Mouse (Mus musculus) liver, embryonic 11.5 days (tissue): Measurements from ENCODE around the gene Atp2a2. TPM values are rescaled to one million over a fixed set of nuclear protein-coding genes. Genes with fewer than 3 reads are reported as not detected.
"Not testable (repeated sequence)": the region's sequence is repeated elsewhere in the genome, so short reads cannot be mapped to it uniquely, and the experiment has no call there.

Source experiments
- ATAC-seq: fragments of 200-750 bp; cut with Nextera tagmentation; replicated peaks from 2 replicates; pipeline ENCODE4 v1.8.0; 2017; ENCODE audit warnings: moderate number of reproducible peaks, mild to moderate bottlenecking, moderate TSS enrichment, moderate library complexity; ENCODE audit not compliant: low FRiP score
- DNase-seq: peaks from one replicate; pipeline ENCODE4 v3.0.0-alpha.2; 2017; ENCODE audit warnings: low spot score
- H3K27ac ChIP-seq: fragments of 300-500 bp; sonication (generic); 2 replicates; pipeline ENCODE4 v1.5.1; 2014; ENCODE audit warnings: mild to moderate bottlenecking, low read depth, low read length, control low read depth
- H3K27me3 ChIP-seq: fragments of 300-500 bp; sonication (generic); replicated peaks from 2 replicates; pipeline ENCODE4 v1.6.1; 2014; ENCODE audit warnings: low read length, mixed read lengths; ENCODE audit not compliant: control insufficient read depth, insufficient read depth
- H3K36me3 ChIP-seq: fragments of 300-500 bp; sonication (generic); 2 replicates; pipeline ENCODE4 v1.6.1; 2014; ENCODE audit warnings: mild to moderate bottlenecking, low read length, moderate library complexity, mixed read lengths; ENCODE audit not compliant: control insufficient read depth, insufficient read depth
- H3K4me1 ChIP-seq: fragments of 300-500 bp; sonication (generic); replicated peaks from 2 replicates; pipeline ENCODE4 v1.6.1; 2014; ENCODE audit warnings: low read length, mixed read lengths; ENCODE audit not compliant: control insufficient read depth, insufficient read depth
- H3K4me2 ChIP-seq: fragments of 300-500 bp; sonication (generic); 2 replicates; pipeline ENCODE4 v1.6.1; 2014; ENCODE audit warnings: mild to moderate bottlenecking, control low read depth, moderate library complexity
- H3K4me3 ChIP-seq: fragments of 300-500 bp; sonication (generic); 2 replicates; pipeline ENCODE4 v1.5.1; 2014; ENCODE audit warnings: low read depth, low read length, control low read depth
- H3K9ac ChIP-seq: fragments of 300-500 bp; sonication (generic); 2 replicates; pipeline ENCODE4 v1.6.1; 2014; ENCODE audit warnings: low read depth, low read length, control low read depth
- H3K9me3 ChIP-seq: fragments of 300-500 bp; sonication (generic); 2 replicates; pipeline ENCODE4 v1.6.1; 2016; ENCODE audit warnings: low read length, inconsistent platforms, mixed read lengths; ENCODE audit not compliant: control insufficient read depth
- WGBS: fragments of 180-500 bp; shearing (Covaris S2); extraction: QIAGEN DNeasy Blood & Tissue Kit; methylation state at CpG from one replicate; pipeline ENCODE4 v1.1.7; 2014; 5-methylcytosine and 5-hydroxymethylcytosine counted together
- polyA plus RNA-seq: library from polyadenylated mRNA; unstranded; fragments of >200 nt; fragmentation: Nextera tagmentation; extraction: Ambion mirVana; gene quantifications from 2 replicates; pipeline ENCODE4 v1.2.1, GENCODE M21; 2014

The Atp2a2 gene
- polyA plus RNA-seq, 1 experiment from 2014 or later = 46.8 TPM

DNA sequence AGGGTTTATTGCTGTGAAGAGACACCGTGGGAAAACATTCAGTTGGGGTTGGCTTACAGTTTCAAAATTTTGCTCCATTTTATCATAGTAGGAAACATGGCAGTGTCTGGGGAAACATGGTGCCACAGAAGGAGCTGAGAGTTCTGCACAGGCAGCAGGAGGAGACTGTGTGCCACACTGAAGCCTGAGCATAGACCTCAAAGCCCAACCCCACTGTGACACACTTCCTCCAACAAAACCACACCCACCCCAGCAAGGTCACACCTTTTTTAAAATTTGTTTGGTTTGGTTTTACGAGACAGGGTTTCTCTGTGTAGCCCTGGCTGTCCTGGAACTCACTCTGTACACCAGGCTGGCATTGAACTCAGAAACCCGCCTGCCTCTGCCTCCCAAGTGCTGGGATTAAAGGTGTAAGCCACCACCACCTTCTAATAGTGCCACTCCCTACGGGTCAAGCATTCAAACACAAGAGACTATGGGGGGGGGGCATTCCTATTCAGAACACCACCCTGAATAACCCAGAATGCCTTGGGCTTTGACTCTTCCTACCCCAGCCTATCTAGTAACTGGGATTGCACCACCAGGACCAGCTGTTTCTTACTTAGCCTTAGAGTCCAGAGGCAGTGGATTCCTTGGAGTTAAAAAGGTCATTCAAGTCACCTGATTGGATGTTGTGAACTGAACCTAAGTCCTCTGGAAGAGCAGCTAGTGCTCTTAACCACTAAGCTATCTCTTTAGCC lies 71.8 kb downstream of the Atp2a2 start:
- Histone ChIP-seq H3K36me3 (peaks cover 39% of the 10 kb centered on the region), H3K4me1 (no peaks in the 10 kb centered on the region), H3K9me3 (no peaks in the 10 kb centered on the region), H3K9ac (no peak overlapping the region), H3K27ac (no peak overlapping the region), H3K4me2 (no peak overlapping the region), H3K4me3 (no peak overlapping the region), H3K27me3 (no peaks in the 10 kb centered on the region)
- no peak for DNase-seq
- 82% methylated on average over 4 of the region's 4 CpGs for WGBS
- ATAC-seq = no peak

DNA sequence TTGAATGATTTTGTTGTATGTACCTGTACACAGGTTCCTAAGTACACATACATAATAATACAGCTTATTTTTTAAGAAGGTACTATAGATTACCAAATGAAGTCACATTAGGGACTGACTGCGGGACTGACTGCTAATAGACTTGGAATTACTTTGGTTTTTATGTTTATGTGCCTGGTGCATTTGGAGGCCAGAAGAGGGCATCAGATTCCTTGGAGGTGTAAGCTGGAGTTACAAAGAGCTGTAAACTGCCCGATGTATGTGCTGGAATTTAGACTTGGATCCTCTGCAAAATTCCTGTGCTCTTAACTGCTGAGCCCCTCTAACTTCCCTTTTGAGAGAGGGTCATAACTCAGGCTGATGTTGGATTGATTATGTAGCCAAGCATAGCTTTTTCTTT lies 76.5 kb downstream of the Atp2a2 start:
- Histone ChIP-seq H3K4me1 (peaks cover 11% of the 10 kb centered on the region; the same call in 1 of the 2 replicates), H3K9me3 (no peaks in the 10 kb centered on the region), H3K36me3 (peaks cover 12% of the 10 kb centered on the region), H3K27ac (no peak overlapping the region), H3K27me3 (no peaks in the 10 kb centered on the region), H3K9ac (no peak overlapping the region), H3K4me2 (no peak overlapping the region), H3K4me3 (no peak overlapping the region)
- WGBS = 90% methylated on average over 2 of the region's 2 CpGs
- ATAC-seq = no peak
- DNase-seq = no peak

DNA sequence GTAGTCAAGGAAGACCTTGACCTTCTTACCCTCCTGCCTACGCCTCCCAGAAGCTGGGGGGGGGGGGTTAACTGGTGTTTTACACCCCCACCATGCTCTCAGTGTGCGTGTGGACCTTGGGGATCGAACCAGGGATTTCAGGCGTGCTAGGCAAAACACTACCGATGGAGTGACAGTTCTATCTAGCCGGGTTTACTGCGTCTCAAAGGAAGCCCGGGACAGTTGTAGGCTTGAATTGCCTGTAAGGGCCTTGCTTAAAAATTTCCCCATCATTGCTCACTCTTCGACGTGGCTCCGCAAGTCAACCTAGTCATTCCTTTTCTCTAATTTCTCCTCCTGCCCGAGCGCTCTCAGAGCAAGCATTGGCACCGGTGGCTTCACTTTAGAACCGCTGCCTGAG lies 78.9 kb downstream of the Atp2a2 start:
- H3K9ac ChIP-seq = peak overlapping the region; percentile 94
- peaks cover 2% of the 10 kb centered on the region; the same call in 1 of the 2 replicates for H3K36me3 ChIP-seq
- H3K4me3 ChIP-seq = peak overlapping the region; percentile 99
- no peak for DNase-seq
- peak overlapping the region; percentile 93 for H3K4me2 ChIP-seq
- 21% methylated on average over 15 of the region's 15 CpGs for whole genome bisulfite sequencing
- peak overlapping the region; percentile 54; the same call in 1 of the 2 replicates for H3K27ac ChIP-seq
- ATAC-seq = 0 out of 2 replicates have a peak, but pooled peaks have one; percentile 10
- H3K9me3 ChIP-seq = no peaks in the 10 kb centered on the region
- H3K27me3 ChIP-seq = no peaks in the 10 kb centered on the region
- peaks cover 11% of the 10 kb centered on the region; the same call in 1 of the 2 replicates for H3K4me1 ChIP-seq

DNA sequence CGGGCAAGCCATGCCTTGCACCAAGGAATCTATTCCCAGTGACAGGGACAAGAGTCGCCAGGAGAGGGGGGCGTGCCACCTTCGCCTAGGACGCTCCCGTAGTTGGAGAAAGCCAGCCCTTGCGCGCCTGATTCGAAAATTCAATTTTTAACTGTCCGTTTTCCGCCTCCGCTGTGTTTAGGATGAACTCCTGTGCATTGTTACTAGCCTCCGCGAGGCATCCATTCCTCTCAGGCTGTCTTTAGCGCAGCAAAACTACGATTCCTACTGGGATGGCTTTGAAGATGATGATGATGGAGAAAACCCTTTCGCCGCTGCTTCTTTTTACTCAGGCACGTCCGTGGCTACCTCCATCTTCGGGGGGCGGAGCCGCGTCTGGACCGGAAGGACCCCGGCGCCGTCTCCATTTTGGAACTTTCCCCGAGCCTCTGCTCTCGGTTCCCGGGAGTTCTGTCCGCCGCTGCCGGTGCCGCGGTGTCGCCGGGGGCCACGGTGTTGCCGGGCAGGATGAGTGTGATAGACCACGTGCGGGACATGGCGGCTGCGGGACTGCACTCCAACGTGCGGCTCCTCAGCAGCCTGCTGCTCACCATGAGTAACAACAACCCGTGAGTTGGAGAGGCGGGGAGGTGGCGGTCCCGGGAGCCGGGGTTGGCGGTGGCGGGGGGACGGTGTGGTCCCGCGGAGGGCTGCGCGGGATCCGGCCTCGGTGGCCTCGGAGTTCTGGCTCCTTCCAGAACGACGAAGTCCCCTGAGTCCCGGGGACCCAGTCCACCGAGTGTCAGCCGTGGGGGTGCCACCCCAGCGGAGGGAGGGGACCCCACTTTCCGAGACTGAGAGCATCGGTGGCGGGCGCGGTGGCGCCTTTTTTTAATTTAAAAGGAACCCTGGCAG lies 79.7 kb downstream of the Atp2a2 start:
- Histone ChIP-seq H3K4me2 (peak overlapping the region; percentile 93), H3K27me3 (no peaks in the 10 kb centered on the region), H3K4me1 (peaks cover 11% of the 10 kb centered on the region; the same call in 1 of the 2 replicates), H3K27ac (peak overlapping the region; percentile 54), H3K4me3 (peak overlapping the region; percentile 99), H3K9me3 (no peaks in the 10 kb centered on the region), H3K36me3 (no peaks in the 10 kb centered on the region), H3K9ac (peak overlapping the region; percentile 94)
- under 1% methylated on average over 73 of the region's 73 CpGs for WGBS
- peak; percentile 83 for ATAC-seq
- peak; percentile 90 for DNase-seq

DNA sequence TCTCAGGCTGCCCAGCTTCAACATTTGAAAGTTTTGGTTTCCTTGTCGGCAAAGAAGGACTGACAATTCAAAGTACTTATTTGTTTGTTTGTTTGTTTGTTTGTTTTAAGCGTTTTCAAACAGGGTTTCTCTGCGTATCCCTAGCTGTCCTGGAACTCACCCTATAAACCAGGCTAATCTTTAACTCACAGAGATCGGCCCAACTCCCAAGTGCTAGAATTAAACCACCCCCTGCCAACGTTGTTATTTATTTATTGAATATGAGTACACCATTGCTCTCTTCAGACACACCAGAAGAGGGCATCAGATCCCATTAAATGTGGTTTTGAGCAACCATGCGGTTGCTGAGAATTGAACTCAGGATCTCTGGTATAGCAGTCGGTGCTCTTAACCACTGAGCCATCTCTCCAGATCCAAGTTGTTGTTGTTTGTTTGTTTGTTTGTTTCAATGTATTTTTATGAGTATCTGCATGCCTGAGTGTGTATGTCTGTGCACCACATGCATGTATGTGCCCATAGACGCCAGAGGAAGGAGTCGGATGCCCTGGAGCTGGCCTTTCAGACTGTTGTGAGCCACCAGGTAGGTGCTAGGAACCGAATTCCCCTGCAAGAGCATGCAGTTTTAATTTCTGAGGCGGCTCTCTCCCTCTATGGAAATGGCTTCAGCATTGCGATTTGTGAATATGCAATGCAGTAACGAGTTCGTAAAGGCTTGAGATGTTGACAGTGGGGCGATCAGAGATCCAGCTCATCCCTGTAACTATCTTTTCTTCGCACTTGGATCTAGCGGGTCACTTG lies 80.6 kb downstream of the Atp2a2 start, which contains the start of gene Anapc7:
TSS of gene Anapc7 (plus strand) at position 423 of the 798 bp plus-strand sequence.
- peak; percentile 11; the same call in 1 of the 2 replicates for ATAC-seq
- H3K9me3 ChIP-seq = no peaks in the 10 kb centered on the region
- H3K27me3 ChIP-seq = no peaks in the 10 kb centered on the region
- no peaks in the 10 kb centered on the region for H3K36me3 ChIP-seq
- no peak for DNase-seq
- H3K4me2 ChIP-seq = peak within 1 kb of the TSS; percentile 93
- 15% methylated on average over 17 of the region's 17 CpGs for WGBS
- H3K27ac ChIP-seq = peak within 1 kb of the TSS; percentile 54
- H3K4me1 ChIP-seq = peaks cover 11% of the 10 kb centered on the region; the same call in 1 of the 2 replicates
- peak within 1 kb of the TSS; percentile 99 for H3K4me3 ChIP-seq
- peak within 1 kb of the TSS; percentile 94 for H3K9ac ChIP-seq

DNA sequence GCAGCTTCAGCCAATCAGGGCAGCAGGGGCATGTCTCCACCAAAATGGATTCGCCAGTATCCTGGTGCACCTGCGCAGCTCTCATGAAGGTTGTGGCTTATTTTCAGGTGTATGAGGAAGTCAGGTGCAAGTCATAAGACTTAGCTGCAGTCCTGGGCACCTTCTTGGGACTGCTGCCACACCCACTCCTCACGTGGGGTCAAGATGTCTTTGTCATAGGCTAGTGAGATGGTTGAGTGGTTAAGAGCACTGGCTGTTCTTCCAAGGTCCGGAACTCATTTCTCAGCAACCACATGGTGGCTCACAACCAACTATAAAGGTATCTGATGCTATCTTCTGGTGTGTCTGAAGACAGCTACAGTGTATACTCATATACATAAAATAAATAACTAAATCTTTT lies 81.3 kb downstream of the Atp2a2 start:
- H3K4me1 ChIP-seq = peaks cover 11% of the 10 kb centered on the region; the same call in 1 of the 2 replicates
- H3K36me3 ChIP-seq, H3K9me3 ChIP-seq, ATAC-seq, DNase-seq, H3K4me3 ChIP-seq, H3K9ac ChIP-seq, H3K27me3 ChIP-seq, H3K27ac ChIP-seq: not testable (repeated sequence)
- peak overlapping the region; percentile 93; the same call in 1 of the 2 replicates for H3K4me2 ChIP-seq
- WGBS = 56% methylated on average over 4 of the region's 4 CpGs

DNA sequence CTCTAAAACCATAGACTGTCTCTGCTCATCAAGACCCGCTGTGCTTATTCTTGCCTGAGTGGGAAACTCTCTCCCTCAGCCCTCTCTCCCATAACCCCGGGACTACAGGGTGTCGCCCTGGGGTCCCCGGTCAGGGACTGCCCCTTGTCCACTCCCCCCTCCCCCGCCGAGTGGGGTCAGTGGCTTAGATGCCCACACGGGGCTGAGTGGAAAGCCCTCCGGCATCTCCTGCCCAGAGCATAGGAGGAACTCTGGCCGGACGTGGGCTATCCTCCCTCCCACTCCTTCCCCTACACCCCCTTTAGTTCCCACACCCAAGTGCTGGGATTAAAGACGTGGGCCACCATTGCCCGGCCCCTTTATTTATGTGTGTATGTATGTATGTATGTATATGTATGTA lies 86.6 kb downstream of the Atp2a2 start:
- Histone ChIP-seq H3K36me3 (no peaks in the 10 kb centered on the region), H3K9me3 (no peaks in the 10 kb centered on the region), H3K9ac (no peak overlapping the region), H3K27me3 (no peaks in the 10 kb centered on the region), H3K4me1 (no peaks in the 10 kb centered on the region), H3K4me3 (no peak overlapping the region), H3K4me2 (no peak overlapping the region), H3K27ac (no peak overlapping the region)
- 84% methylated on average over 12 of the region's 12 CpGs for WGBS
- ATAC-seq (no peak), DNase-seq (no peak)

DNA sequence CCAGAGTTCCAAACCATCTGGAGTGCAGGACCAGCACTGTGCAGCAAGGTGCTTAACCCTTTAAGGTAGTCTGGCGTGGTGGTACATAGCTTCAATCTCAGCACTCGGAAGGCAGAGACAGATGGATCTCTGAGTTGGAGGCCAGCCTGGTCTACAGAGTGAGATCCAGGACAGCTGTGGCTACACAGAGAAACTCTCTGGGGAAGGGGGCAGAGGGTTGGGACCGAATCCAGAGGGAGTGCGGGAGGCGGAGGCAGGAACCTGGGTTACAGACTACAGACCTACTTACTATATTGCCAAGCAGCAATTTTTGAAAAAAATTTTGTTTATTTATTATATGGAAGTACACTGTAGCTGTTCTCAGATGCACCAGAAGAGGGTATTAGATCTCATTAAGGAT lies 87.7 kb downstream of the Atp2a2 start:
- no peak for DNase-seq
- WGBS = 91% methylated on average over 5 of the region's 5 CpGs

More for the DNA sequence above, 87.7 kb downstream of the Atp2a2 start:
- ATAC-seq = no peak
- Histone ChIP-seq H3K4me2 (no peak overlapping the region), H3K9me3 (no peaks in the 10 kb centered on the region), H3K4me3 (no peak overlapping the region), H3K36me3 (peaks cover 4% of the 10 kb centered on the region; the same call in 1 of the 2 replicates), H3K4me1 (no peaks in the 10 kb centered on the region), H3K27ac (no peak overlapping the region), H3K9ac (no peak overlapping the region), H3K27me3 (no peaks in the 10 kb centered on the region)
